Comparison of ENCODE assay signal across 8 mouse cellular contexts in genomic region chr13:40931871-40932270, GRCm38 (mm10).
A peak's percentile ranks its signal among the peaks of the same experiment; 100 is the strongest.
DNase-seq lines count a peak whose midpoint lies in the region; ATAC-seq and TF ChIP-seq lines count a peak whose summit lies in the region.
"Not testable (repeated sequence)": the region's sequence is repeated elsewhere in the genome, so short reads cannot be mapped to it uniquely, and the experiment has no call there.

No protein-coding gene starts in this region.

- not testable (repeated sequence) for H3K9ac ChIP-seq in forebrain, embryonic 14.5 days (ENCODE audit: low read length)

- H3K9me3 ChIP-seq in forebrain, embryonic 14.5 days (replicated peaks; ENCODE audit: control insufficient read depth, low read length) = not testable (repeated sequence)

- not testable (repeated sequence) for H3K4me1 ChIP-seq in forebrain, embryonic 14.5 days (ENCODE audit: control insufficient read depth, insufficient read depth, low read length)
- peaks cover 26% of the 10 kb centered on the region for H3K4me1 ChIP-seq in kidney, adult 2 months (ENCODE audit: control insufficient read depth, insufficient read depth, low read length)

- H3K36me3 ChIP-seq in forebrain, embryonic 14.5 days (ENCODE audit: control insufficient read depth, insufficient read depth, low read length); kidney, adult 2 months (ENCODE audit: control insufficient read depth, insufficient read depth, low read length): not testable (repeated sequence)

- intact Hi-C loops in heart, postnatal 10 days (cut with DNase I); left cerebral cortex, postnatal 4 days (cut with DNase I): not testable (repeated sequence)

- H3K4me3 ChIP-seq in forebrain, embryonic 14.5 days (ENCODE audit: low read depth, low read length); kidney, adult 2 months (ENCODE audit: insufficient read depth, low read depth, low read length): not testable (repeated sequence)

- H3K4me2 ChIP-seq in forebrain, embryonic 14.5 days (ENCODE audit: low read length) = not testable (repeated sequence)

- TF ChIP-seq CTCF in brain, embryonic 14.5 days (IDR thresholded peaks at IDR 0.05; ENCODE audit: borderline replicate concordance, extremely low read depth, insufficient read depth, insufficient read length); kidney, adult 2 months (conservative IDR thresholded peaks at IDR 0.05; ENCODE audit: insufficient read depth, insufficient read length, low read depth, low read length): not testable (repeated sequence)

- H3K27me3 ChIP-seq in forebrain, embryonic 14.5 days (replicated peaks; ENCODE audit: control insufficient read depth, insufficient read depth, low read length); kidney, adult 2 months (replicated peaks; ENCODE audit: control insufficient read depth, insufficient read depth, low read length): not testable (repeated sequence)

- DNase-seq in 3T3-L1 (ENCODE audit: low read depth, low spot score) = peak; percentile 80
- peak; percentile 89 for DNase-seq in brain, embryonic 14.5 days (ENCODE audit: low read depth)
- peak; percentile 81 for DNase-seq in forebrain, embryonic 14.5 days (ENCODE audit: low spot score)
- DNase-seq in heart, postnatal 10 days = peak; percentile 54 to 55
- DNase-seq in kidney, adult 2 months = peak; percentile 88
- peak; percentile 10 for DNase-seq in left cerebral cortex, postnatal 4 days
- DNase-seq in lung, postnatal 36 days = peak; percentile 75
- peak; percentile 53 for DNase-seq in skeletal muscle tissue, adult 2 months (ENCODE audit: low read depth, low spot score)

- no CpG with 5 or more reads among the region's 2 CpGs for WGBS in forebrain, embryonic 14.5 days
- no CpG with 5 or more reads among the region's 2 CpGs for WGBS in kidney, adult 2 months

- not testable (repeated sequence) for TF ChIP-seq POLR2A in brain, embryonic 14.5 days (IDR thresholded peaks at IDR 0.05; ENCODE audit: borderline replicate concordance, extremely low read depth, insufficient read depth, insufficient read length, poor library complexity, severe bottlenecking); kidney, adult 2 months (IDR thresholded peaks at IDR 0.05; ENCODE audit: low read depth, low read length)

- not testable (repeated sequence) for H3K27ac ChIP-seq in forebrain, embryonic 14.5 days (ENCODE audit: low read depth, low read length); kidney, adult 2 months (ENCODE audit: insufficient read depth, low read depth, low read length)

- ATAC-seq in forebrain, embryonic 14.5 days = peak; percentile 78

Comparison
In these comparisons a context has a peak if more than half of its experiments do, and no peak if none do; other contexts are left out.
1. DNase-seq: peak in every context shown above with its lines; median percentile 89 in brain, embryonic 14.5 days; 88 in kidney, adult 2 months; 81 in forebrain, embryonic 14.5 days; 80 in 3T3-L1; 75 in lung, postnatal 36 days; 54 in heart, postnatal 10 days; 53 in skeletal muscle tissue, adult 2 months; 10 in left cerebral cortex, postnatal 4 days.